Mouse (Mus musculus): ENCODE measurements at regions not wholly inside any gene's neighbourhood (a gene's known extent, or its start where the extent isn't known, plus 50 kb on each side); places are given as distances from the start of the nearest gene placed in this dataset.
A peak's percentile ranks its signal among the peaks of the same experiment; 100 is the strongest.

DNA sequence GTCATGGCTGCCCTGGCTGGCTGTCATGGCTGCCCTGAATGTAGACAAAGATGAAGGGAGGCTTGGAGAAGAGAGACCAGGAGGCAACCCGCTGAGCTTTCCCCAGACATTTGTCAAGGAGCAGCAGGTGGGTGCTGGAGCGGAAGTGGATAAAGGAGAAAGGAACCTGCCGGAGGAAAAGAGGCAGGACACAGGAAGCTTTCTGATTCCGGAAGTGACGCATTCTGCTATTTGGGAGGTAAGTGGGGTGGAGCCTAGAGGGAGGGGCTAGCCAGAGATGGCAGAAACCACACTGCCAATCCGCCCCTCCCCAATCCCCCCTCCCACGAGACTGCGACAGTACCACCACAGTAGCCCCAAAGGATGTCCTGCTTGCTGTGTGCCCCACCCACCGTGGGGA lies 80.1 kb downstream of the Gm572 start:
- DNase-seq (ENCODE audit: low spot score): no peak

DNA sequence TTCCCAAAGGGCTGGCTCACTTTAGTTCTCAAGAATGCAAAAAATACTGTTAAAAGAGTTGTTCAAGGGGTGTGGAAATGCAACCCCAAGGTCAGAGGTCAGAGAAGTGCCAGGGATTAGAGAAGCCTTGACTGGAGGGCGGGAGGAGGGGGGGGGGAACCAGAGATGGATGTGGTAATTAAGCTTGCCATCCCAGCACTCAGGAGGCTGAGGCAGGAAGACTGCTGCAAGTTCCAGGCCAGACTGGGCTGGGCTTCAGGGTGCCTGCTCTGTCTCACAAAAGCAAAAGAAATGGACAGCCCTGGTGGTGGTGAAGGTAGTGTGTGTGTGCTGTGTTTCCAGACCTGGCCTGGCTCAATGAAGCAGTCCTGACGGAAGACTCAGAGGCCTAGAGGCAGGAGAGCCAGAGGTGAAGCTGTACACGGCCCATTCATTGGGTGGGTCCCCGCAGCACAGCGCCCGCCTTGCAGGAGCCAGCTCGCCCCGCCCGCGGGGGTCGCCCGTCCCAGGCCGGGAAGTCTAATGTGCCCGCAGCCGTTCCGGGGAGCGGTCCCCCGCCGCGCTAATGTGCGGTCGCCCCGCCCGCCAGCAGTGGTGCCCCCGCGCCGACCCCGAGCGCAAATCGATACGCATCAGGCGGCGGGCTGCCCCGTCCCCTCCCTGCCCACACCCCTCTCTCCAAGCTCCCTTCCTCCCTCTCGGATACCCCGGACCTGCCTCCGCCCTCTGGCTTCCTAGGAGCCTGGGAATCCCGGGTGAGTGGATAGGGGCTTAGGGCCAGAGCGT lies 80.1 kb upstream of the Casz1 start:
- peak; percentile 59 for DNase-seq (ENCODE audit: low spot score)

DNA sequence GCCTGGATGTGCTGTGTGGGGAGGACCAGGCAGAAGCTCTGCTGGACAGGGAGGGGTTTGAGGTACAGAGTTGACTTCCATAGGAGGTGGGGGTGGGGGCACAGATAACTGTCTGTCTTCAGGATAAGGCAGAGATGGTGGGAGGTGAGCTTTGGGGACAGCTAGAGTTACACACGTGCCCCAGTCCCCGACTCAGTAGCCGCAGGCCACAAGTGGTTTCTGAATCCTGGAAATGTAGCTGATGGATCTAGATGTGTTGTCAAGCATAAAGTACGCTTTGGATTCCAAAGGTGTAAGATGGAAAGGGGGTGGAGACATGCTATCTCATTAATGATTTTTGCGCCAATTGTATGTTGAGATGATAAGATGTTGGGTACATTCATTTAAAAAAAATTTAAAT lies 75.4 kb upstream of the Casz1 start:
- no peak for DNase-seq (ENCODE audit: low spot score)

GRCm38 (mm10) chr4:148731586-148731985 lies 72.6 kb upstream of the Casz1 start:
- DNase-seq (ENCODE audit: low spot score): no peak

- no peak for DNase-seq (ENCODE audit: low spot score)
Observed at GRCm38 (mm10) chr4:148734061-148734460, 70.2 kb upstream of the Casz1 start.

- no peak for DNase-seq (ENCODE audit: low spot score)
Observed at GRCm38 (mm10) chr4:148734547-148734946, 69.7 kb upstream of the Casz1 start.

DNA sequence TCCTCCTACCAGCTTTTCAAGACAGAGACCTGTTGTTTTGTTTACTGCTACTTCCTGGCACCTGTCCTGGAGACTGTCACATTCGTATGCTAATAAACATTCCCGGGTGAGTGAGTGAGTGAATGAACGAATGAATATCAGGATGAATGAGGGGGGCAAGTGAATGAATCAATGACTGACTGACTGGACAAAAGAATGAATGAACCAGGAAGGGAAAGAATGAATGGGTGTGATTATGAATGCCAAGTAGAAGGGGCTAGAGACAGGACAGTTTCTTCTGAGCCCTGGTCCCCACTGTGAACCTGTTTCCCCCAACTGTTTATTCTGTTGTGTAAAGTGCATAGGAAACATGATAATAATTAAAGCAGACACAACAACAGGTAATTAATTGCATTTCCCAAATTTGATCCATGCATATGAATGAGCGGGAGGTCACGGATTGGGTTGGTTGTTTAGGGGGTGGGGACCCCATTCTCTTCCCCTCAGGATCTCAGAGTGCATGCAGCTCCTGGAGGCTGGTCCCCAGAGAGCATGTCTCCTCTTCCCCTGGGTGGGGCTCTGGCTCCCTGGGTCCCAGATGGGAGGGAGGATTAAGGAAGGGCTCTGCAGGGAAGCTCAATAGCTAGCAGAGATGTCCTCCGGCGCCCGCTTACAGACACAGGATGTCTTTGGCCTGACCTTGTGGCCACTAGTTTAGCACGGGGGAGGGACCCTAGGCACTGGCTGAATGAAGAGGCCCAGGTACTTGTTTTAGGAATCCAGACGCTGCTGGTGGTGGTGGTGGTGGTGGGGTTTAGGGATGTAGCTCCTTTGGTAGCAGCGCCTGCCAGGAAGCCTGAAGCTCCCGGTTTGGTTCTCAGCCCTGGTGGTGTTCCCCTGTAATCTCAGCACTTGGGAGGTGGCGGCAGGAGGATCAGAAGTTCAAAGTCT lies 65.4 kb upstream of the Casz1 start:
- DNase-seq (ENCODE audit: low spot score): no peak

GRCm38 (mm10) chr4:148742549-148743413 lies 61.4 kb upstream of the Casz1 start:
- peak; percentile 86 for DNase-seq (ENCODE audit: low spot score)

DNA sequence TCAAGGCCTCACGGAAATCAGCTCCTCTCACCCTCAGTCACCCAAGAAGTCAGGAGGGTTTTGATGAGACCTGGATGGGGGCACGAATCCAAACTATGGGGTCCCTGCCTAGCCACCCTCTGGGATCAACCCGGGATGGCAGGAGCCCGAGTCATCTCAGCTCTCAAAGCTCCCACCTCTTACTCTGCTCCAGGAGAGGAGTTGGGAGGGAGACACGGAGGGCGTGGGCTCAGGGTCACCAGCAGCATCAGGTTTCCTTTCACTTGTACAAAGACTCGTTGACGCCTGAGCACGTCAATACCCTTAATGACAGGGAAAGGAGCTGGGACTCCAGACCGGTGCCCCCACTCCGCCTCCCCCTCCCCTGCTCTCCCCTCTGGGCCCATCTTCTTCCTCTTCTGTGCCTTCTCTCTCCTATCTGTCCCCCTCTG lies 60.8 kb upstream of the Casz1 start:
- DNase-seq (ENCODE audit: low spot score): peak; percentile 48

DNA sequence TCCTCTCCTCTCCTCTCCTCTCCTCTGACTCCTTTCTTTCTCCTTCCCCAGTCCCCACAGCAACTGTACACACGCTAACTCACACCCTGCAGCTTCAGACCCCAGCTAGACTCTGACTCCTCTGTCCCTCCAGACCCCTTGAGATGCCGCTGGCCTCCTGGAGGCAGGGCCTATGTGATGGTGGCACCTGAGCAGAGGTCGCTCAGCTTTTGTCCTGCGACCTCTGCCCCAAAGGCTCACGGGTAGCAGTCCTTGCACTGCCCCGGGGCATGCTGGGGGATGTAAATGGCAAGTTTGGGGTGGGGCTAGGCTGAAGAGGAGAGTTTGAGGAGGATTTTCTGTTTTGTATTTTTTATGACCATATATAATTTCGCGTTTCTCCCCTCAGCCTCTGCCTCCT lies 60.2 kb upstream of the Casz1 start:
- DNase-seq (ENCODE audit: low spot score): no peak

DNA sequence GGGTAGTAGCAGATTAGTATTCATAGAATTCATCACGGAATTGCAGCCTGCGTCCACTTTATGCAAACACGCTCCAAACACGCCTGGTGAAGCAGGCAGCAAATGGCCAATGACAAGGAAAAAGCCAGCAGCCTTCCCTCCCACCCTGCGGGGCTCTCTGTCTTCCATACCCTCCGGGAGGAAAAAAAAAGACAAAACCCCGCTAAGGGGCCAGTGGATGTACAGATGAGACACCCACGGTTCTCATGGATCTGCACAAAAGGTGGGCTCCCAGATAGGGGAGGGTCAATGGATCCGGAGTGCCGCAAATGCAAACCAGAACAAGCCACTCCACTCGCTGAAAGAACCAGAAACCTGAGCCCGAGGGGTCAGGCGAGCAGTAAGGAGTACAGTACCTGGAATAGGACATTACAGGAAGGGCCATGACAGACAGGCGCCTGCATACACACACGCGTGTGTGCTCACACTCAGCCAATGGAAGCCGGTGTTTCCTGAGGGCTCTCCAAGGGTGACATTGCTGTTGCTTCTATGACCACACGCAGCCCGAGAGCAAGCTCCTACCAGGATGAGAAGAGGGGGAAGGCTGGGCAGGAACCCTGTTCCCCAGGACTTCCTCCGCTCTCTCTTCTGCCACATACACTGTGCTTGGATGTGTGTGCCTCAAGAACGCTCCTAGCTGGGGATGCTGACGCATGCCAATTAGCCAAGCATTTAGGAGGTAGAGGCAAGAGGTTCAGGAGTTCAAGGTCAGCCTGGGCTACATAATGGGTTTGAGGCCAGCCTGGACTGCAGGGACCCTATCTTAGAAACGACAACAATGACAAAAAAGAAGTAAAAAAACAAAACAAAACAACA lies 57.5 kb upstream of the Casz1 start:
- no peak for DNase-seq (ENCODE audit: low spot score)

GRCm38 (mm10) chr4:148747315-148747644 lies 56.9 kb upstream of the Casz1 start:
- DNase-seq (ENCODE audit: low spot score): no peak

- no peak for DNase-seq (ENCODE audit: low spot score)
Observed at GRCm38 (mm10) chr4:148750030-148750429, 54.2 kb upstream of the Casz1 start.

DNA sequence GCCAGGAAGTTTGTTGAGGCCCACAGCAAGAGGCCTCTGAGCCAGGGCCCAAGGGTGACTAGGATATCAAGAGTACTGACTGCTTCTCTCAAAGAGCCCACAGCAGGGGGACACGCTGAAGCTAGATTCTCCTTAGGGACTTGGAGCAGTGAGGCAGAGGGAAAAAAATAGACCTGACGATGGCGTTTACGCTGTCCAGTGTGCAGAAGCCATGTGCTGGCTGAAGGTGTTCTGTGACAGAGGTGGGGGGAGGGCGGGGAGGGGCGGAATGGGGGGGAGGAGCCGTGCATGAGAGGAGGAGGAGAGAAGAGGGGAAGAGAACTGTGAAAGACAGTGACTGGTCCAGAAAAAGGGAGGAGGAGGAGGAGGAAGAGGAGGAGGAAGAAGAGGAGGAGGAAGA lies 52.6 kb upstream of the Casz1 start:
- DNase-seq (ENCODE audit: low spot score): no peak

DNA sequence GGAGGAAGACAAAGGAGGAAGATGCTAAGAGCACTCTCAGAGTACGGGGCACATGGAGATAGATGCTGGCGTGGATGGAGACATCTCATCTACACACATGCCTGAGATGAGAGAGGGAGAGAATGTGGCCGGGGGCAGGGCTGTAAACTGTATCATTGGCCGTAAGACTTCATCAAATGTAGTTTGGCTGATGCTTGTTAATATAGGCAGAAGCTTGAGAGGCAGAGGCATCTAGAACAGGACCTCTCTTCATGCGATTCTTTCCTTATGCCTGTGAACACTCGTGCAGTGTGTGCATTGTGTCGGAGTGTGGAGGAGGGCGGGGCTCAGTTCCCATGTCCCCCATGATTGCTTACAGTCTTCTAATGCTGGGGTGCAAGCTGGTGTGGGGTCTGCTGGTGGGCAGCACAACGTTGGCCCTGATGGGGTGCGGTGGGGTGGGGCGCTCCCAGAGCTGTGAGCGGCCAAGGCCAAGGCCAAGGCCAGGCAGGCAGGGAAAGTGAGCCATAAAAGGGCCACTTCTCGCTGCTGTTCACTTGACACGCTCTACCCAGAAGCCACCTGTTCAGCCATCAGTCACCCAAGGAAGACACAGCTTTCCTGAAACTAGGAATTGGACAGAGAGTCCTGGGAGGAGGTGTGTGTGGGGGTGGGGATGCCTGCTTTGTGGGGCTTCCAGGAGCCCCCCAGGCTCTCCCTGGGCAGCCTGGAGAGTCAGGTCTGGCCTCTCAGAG lies 51.7 kb upstream of the Casz1 start:
- DNase-seq (ENCODE audit: low spot score): no peak

GRCm38 (mm10) chr4:148753143-148753798 lies 51.0 kb upstream of the Casz1 start:
- DNase-seq (ENCODE audit: low spot score): no peak

GRCm38 (mm10) chr4:148753849-148754248 lies 50.4 kb upstream of the Casz1 start:
- no peak for DNase-seq (ENCODE audit: low spot score)

All from retina, embryonic 14.5 days (tissue).